Mouse (Mus musculus): ENCODE measurements at regions not wholly inside any gene's neighbourhood (a gene's known extent, or its start where the extent isn't known, plus 50 kb on each side); places are given as distances from the start of the nearest gene placed in this dataset.

- 25% methylated on average over 5 of the region's 5 CpGs for WGBS
- DNase-seq, result peak; percentile 25
- H3K27ac ChIP-seq (ENCODE audit: insufficient read depth, low read depth, low read length), result no peak overlapping the region
- H3K4me3 ChIP-seq (ENCODE audit: insufficient read depth, low read depth, low read length), result no peak overlapping the region
- peaks cover 6% of the 10 kb centered on the region; the same call in 1 of the 2 replicates for H3K4me1 ChIP-seq (ENCODE audit: control insufficient read depth, insufficient read depth, low read length)
- H3K36me3 ChIP-seq (ENCODE audit: control insufficient read depth, insufficient read depth, low read length), result no peaks in the 10 kb centered on the region
- no peak for TF ChIP-seq CTCF (conservative IDR thresholded peaks at IDR 0.05; ENCODE audit: insufficient read depth, insufficient read length, low read depth, low read length)
- no peak for TF ChIP-seq POLR2A (IDR thresholded peaks at IDR 0.05; ENCODE audit: low read depth, low read length)
- H3K27me3 ChIP-seq (replicated peaks; ENCODE audit: control insufficient read depth, insufficient read depth, low read length), result no peaks in the 10 kb centered on the region
These were observed 142.1 kb downstream of the Pik3r1 start for GRCm38 (mm10) chr13:101625922-101626321.

GRCm38 (mm10) chr13:101624179-101624581 lies 143.8 kb downstream of the Pik3r1 start:
- Histone ChIP-seq H3K4me3 (ENCODE audit: insufficient read depth, low read depth, low read length) (no peak overlapping the region), H3K36me3 (ENCODE audit: control insufficient read depth, insufficient read depth, low read length) (no peaks in the 10 kb centered on the region), H3K27ac (ENCODE audit: insufficient read depth, low read depth, low read length) (peak overlapping the region; percentile 56; the same call in 1 of the 2 replicates), H3K4me1 (ENCODE audit: control insufficient read depth, insufficient read depth, low read length) (peaks cover 6% of the 10 kb centered on the region; the same call in 1 of the 2 replicates), H3K27me3 (replicated peaks; ENCODE audit: control insufficient read depth, insufficient read depth, low read length) (no peaks in the 10 kb centered on the region)
- 31% methylated on average over 5 of the region's 5 CpGs for WGBS
- TF ChIP-seq CTCF (conservative IDR thresholded peaks at IDR 0.05; ENCODE audit: insufficient read depth, insufficient read length, low read depth, low read length) (no peak), POLR2A (IDR thresholded peaks at IDR 0.05; ENCODE audit: low read depth, low read length) (no peak)
- peak; percentile 43 for DNase-seq

- H3K36me3 ChIP-seq (ENCODE audit: control insufficient read depth, insufficient read depth, low read length), result no peaks in the 10 kb centered on the region
- WGBS, result 97% methylated on average over 2 of the region's 2 CpGs
- H3K4me3 ChIP-seq (ENCODE audit: insufficient read depth, low read depth, low read length), result no peak overlapping the region
- no peak for DNase-seq
- no peak overlapping the region for H3K27ac ChIP-seq (ENCODE audit: insufficient read depth, low read depth, low read length)
- peaks cover 6% of the 10 kb centered on the region; the same call in 1 of the 2 replicates for H3K4me1 ChIP-seq (ENCODE audit: control insufficient read depth, insufficient read depth, low read length)
- no peaks in the 10 kb centered on the region for H3K27me3 ChIP-seq (replicated peaks; ENCODE audit: control insufficient read depth, insufficient read depth, low read length)
- TF ChIP-seq CTCF (conservative IDR thresholded peaks at IDR 0.05; ENCODE audit: insufficient read depth, insufficient read length, low read depth, low read length) (no peak), POLR2A (IDR thresholded peaks at IDR 0.05; ENCODE audit: low read depth, low read length) (no peak)
These were observed 145.4 kb downstream of the Pik3r1 start for GRCm38 (mm10) chr13:101622649-101623048.

GRCm38 (mm10) chr13:101620660-101621059 lies 147.4 kb downstream of the Pik3r1 start:
- Histone ChIP-seq H3K27me3 (replicated peaks; ENCODE audit: control insufficient read depth, insufficient read depth, low read length) (no peaks in the 10 kb centered on the region), H3K27ac (ENCODE audit: insufficient read depth, low read depth, low read length) (no peak overlapping the region), H3K4me1 (ENCODE audit: control insufficient read depth, insufficient read depth, low read length) (peaks cover 5% of the 10 kb centered on the region; the same call in 1 of the 2 replicates), H3K36me3 (ENCODE audit: control insufficient read depth, insufficient read depth, low read length) (no peaks in the 10 kb centered on the region), H3K4me3 (ENCODE audit: insufficient read depth, low read depth, low read length) (no peak overlapping the region)
- 88% methylated on average over 3 of the region's 3 CpGs for WGBS
- DNase-seq, result no peak
- TF ChIP-seq POLR2A (IDR thresholded peaks at IDR 0.05; ENCODE audit: low read depth, low read length) (no peak), CTCF (conservative IDR thresholded peaks at IDR 0.05; ENCODE audit: insufficient read depth, insufficient read length, low read depth, low read length) (no peak)

GRCm38 (mm10) chr13:101619154-101619553 lies 148.9 kb downstream of the Pik3r1 start:
- Histone ChIP-seq H3K36me3 (ENCODE audit: control insufficient read depth, insufficient read depth, low read length) (no peaks in the 10 kb centered on the region), H3K27ac (ENCODE audit: insufficient read depth, low read depth, low read length) (no peak overlapping the region), H3K27me3 (replicated peaks; ENCODE audit: control insufficient read depth, insufficient read depth, low read length) (no peaks in the 10 kb centered on the region), H3K4me3 (ENCODE audit: insufficient read depth, low read depth, low read length) (no peak overlapping the region), H3K4me1 (ENCODE audit: control insufficient read depth, insufficient read depth, low read length) (peaks cover under 1% of the 10 kb centered on the region; the same call in 1 of the 2 replicates)
- TF ChIP-seq CTCF (conservative IDR thresholded peaks at IDR 0.05; ENCODE audit: insufficient read depth, insufficient read length, low read depth, low read length) (no peak), POLR2A (IDR thresholded peaks at IDR 0.05; ENCODE audit: low read depth, low read length) (no peak)
- 94% methylated on average over 1 of the region's 1 CpGs for WGBS
- DNase-seq, result no peak

GRCm38 (mm10) chr13:101612786-101613185 lies 155.2 kb downstream of the Pik3r1 start:
- 76% methylated on average over 2 of the region's 2 CpGs for WGBS
- TF ChIP-seq POLR2A (IDR thresholded peaks at IDR 0.05; ENCODE audit: low read depth, low read length) (no peak), CTCF (conservative IDR thresholded peaks at IDR 0.05; ENCODE audit: insufficient read depth, insufficient read length, low read depth, low read length) (no peak)
- Histone ChIP-seq H3K36me3 (ENCODE audit: control insufficient read depth, insufficient read depth, low read length) (no peaks in the 10 kb centered on the region), H3K4me3 (ENCODE audit: insufficient read depth, low read depth, low read length) (no peak overlapping the region), H3K27ac (ENCODE audit: insufficient read depth, low read depth, low read length) (no peak overlapping the region), H3K27me3 (replicated peaks; ENCODE audit: control insufficient read depth, insufficient read depth, low read length) (no peaks in the 10 kb centered on the region), H3K4me1 (ENCODE audit: control insufficient read depth, insufficient read depth, low read length) (no peaks in the 10 kb centered on the region)
- DNase-seq, result no peak

- DNase-seq, result no peak
- Histone ChIP-seq H3K4me1 (ENCODE audit: control insufficient read depth, insufficient read depth, low read length) (no peaks in the 10 kb centered on the region), H3K27me3 (replicated peaks; ENCODE audit: control insufficient read depth, insufficient read depth, low read length) (no peaks in the 10 kb centered on the region), H3K4me3 (ENCODE audit: insufficient read depth, low read depth, low read length) (no peak overlapping the region), H3K27ac (ENCODE audit: insufficient read depth, low read depth, low read length) (no peak overlapping the region), H3K36me3 (ENCODE audit: control insufficient read depth, insufficient read depth, low read length) (no peaks in the 10 kb centered on the region)
- TF ChIP-seq POLR2A (IDR thresholded peaks at IDR 0.05; ENCODE audit: low read depth, low read length) (no peak), CTCF (conservative IDR thresholded peaks at IDR 0.05; ENCODE audit: insufficient read depth, insufficient read length, low read depth, low read length) (no peak)
- 96% methylated on average over 6 of the region's 6 CpGs for WGBS
These were observed 156.3 kb downstream of the Pik3r1 start for GRCm38 (mm10) chr13:101611725-101612124.
